Mouse (Mus musculus): ENCODE results near the gene Gna11. TPM values are rescaled to one million over a fixed set of nuclear protein-coding genes. Genes with fewer than 3 reads are reported as not detected.

Gna11 gene
- total and polyA plus RNA-seq, 3 experiments, result 46.6 to 68.0 (median 53.5) TPM

DNA sequence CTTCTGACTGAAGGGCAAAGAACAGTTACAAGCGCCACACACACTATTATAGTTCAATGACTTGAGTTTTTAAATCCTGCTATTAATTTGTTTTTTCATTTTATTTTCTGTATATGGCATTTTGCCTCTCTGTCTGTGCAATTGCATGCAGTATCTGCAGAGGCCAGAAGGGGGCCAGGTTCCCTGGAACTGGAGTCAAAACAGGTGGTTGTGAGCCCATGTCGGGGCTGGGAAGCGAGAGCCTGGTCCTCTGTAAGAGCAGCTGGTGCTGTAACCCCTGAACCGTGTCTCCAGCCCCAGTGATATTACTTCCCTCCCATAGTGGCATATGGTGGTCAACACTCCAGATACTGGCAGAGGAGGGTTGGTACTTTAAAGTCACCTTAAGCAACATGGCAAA, 26.4 kb downstream of the Gna11 start:
- H3K79me2 ChIP-seq (replicated peaks; ENCODE audit: control insufficient read depth, insufficient read depth, low read length), result no peaks in the 10 kb centered on the region
- no peak overlapping the region for H3K9ac ChIP-seq (ENCODE audit: low read depth, low read length)

DNA sequence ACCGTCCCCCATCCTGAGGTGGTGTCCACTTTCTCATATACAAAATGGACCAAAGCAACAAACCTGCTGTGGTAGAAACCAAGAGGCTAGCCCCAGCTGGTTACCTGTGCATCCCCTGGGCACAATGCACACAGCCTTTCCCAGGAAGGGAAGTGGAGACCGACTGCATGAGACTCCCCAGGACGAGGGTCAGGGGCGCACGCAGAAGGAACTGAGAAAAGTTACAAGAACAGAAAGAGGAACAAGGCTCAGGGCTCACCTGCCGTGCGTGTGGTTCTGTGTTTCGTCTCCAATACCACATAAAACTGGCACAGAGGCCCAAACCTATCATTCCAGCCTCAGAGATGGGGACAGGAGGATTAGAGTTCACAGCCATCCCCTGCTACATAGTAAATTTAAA, 27.8 kb downstream of the Gna11 start:
- no peak overlapping the region for H3K4me3 ChIP-seq
- no peak for DNase-seq
- no peaks in the 10 kb centered on the region for H3K27me3 ChIP-seq (ENCODE audit: control insufficient read depth, insufficient read depth, low read length)
- intact Hi-C loops (cut with DNase I), result loop anchor here (5.0 kb wide), 1 partner anchor 35 kb away; no protein-coding TSS in a partner anchor
- no peak for TF ChIP-seq POLR2A (IDR thresholded peaks at IDR 0.05; ENCODE audit: insufficient read depth, low read depth, low read length)
- TF ChIP-seq CTCF (IDR thresholded peaks at IDR 0.05), result no peak
- no peak for TF ChIP-seq EP300 (IDR thresholded peaks at IDR 0.05; ENCODE audit: insufficient read depth, low read depth, low read length)
- no peaks in the 10 kb centered on the region for H3K79me2 ChIP-seq (replicated peaks; ENCODE audit: control insufficient read depth, insufficient read depth, low read length)
- 75% methylated on average over 8 of the region's 8 CpGs for WGBS
- H3K4me1 ChIP-seq (ENCODE audit: control insufficient read depth, insufficient read depth, low read length), result peaks cover 6% of the 10 kb centered on the region
- no peak overlapping the region for H3K9ac ChIP-seq (ENCODE audit: low read depth, low read length)
- no peaks in the 10 kb centered on the region for H3K36me3 ChIP-seq (ENCODE audit: control insufficient read depth, insufficient read depth, low read length)
- no peak overlapping the region for H3K27ac ChIP-seq

More for the DNA sequence above, 26.4 kb downstream of the Gna11 start:
- no peak overlapping the region for H3K27ac ChIP-seq
- H3K36me3 ChIP-seq (ENCODE audit: control insufficient read depth, insufficient read depth, low read length), result no peaks in the 10 kb centered on the region
- intact Hi-C loops (cut with DNase I), result loop anchor here (5.0 kb wide), 1 partner anchor 34 kb away; no protein-coding TSS in a partner anchor
- peak; percentile 68 to 78 for DNase-seq
- TF ChIP-seq EP300 (IDR thresholded peaks at IDR 0.05; ENCODE audit: insufficient read depth, low read depth, low read length), result no peak
- peak; percentile 92 for TF ChIP-seq CTCF (IDR thresholded peaks at IDR 0.05)
- no peak for TF ChIP-seq POLR2A (IDR thresholded peaks at IDR 0.05; ENCODE audit: insufficient read depth, low read depth, low read length)
- WGBS, result 21% methylated on average over 4 of the region's 4 CpGs
- H3K4me3 ChIP-seq, result no peak overlapping the region
- peaks cover 6% of the 10 kb centered on the region for H3K4me1 ChIP-seq (ENCODE audit: control insufficient read depth, insufficient read depth, low read length)
- no peaks in the 10 kb centered on the region for H3K27me3 ChIP-seq (ENCODE audit: control insufficient read depth, insufficient read depth, low read length)

DNA sequence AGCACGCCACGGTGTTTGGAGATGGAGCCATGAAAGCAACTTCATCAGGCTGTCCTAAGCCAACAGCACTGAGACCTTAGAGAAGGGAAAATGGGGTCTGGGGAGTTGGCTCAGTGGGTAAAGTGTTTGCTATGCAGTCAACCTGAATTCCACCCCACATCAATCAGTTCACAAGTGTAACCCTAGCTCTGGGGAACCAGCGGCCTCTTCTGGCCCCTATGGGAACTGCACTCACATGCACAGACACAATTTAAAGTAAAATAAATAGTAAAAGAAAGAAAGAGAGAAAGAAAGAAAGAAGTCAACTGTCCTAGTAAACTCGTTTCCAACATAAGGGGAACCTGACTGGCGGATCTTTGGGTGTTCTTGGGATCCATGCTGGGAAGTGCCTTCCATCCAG, 31.2 kb downstream of the Gna11 start:
- 83% methylated on average over 5 of the region's 5 CpGs for WGBS
- intact Hi-C loops (cut with DNase I), result no loop called here
- Histone ChIP-seq H3K9ac (ENCODE audit: low read depth, low read length) (no peak overlapping the region), H3K4me1 (ENCODE audit: control insufficient read depth, insufficient read depth, low read length) (peaks cover 1% of the 10 kb centered on the region; the same call in 1 of the 2 replicates), H3K4me3 (no peak overlapping the region), H3K79me2 (replicated peaks; ENCODE audit: control insufficient read depth, insufficient read depth, low read length) (no peaks in the 10 kb centered on the region), H3K27me3 (ENCODE audit: control insufficient read depth, insufficient read depth, low read length) (no peaks in the 10 kb centered on the region), H3K27ac (no peak overlapping the region), H3K36me3 (ENCODE audit: control insufficient read depth, insufficient read depth, low read length) (no peaks in the 10 kb centered on the region)
- DNase-seq, result no peak
- peak; percentile 23; the same call in 1 of the 2 replicates for TF ChIP-seq CTCF (IDR thresholded peaks at IDR 0.05)
- TF ChIP-seq POLR2A (IDR thresholded peaks at IDR 0.05; ENCODE audit: insufficient read depth, low read depth, low read length), result no peak

DNA sequence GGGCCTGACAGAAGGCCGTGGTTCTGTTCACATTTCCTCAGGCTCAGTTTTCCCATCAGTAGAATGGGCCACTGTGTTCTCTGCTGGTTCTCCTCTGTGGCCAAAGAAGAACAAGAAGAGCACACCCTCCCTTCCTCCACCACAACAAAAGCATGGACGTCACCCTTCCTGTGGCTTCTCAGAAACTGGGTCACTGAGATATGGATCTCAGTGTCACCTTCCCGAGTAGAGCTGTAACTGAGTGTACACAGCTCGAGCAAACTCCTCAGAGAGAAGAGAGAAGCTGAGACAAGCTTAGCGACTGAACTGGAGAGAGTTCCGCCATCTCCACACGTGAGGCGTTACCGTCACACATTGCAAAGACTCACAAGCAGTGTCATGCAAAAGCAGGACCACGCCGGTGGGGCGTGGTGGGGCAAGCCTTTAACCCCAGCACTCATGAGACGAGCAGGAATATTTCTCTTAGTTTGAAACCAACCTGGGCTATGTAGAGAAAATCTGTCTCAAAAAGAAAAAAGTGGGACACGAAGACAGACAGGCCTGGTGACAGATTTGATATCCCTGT, 34.7 kb downstream of the Gna11 start:
- TF ChIP-seq EP300 (IDR thresholded peaks at IDR 0.05; ENCODE audit: insufficient read depth, low read depth, low read length) (peak; percentile 51; the same call in 1 of the 2 replicates), POLR2A (IDR thresholded peaks at IDR 0.05; ENCODE audit: insufficient read depth, low read depth, low read length) (no peak)
- DNase-seq, result no peak
- no peaks in the 10 kb centered on the region for H3K27me3 ChIP-seq (ENCODE audit: control insufficient read depth, insufficient read depth, low read length)
- WGBS, result 55% methylated on average over 14 of the region's 14 CpGs
- H3K27ac ChIP-seq, result peak overlapping the region; percentile 41; the same call in 1 of the 2 replicates
- H3K4me1 ChIP-seq (ENCODE audit: control insufficient read depth, insufficient read depth, low read length), result peaks cover 1% of the 10 kb centered on the region; the same call in 1 of the 2 replicates
- no peak overlapping the region for H3K4me3 ChIP-seq
- intact Hi-C loops (cut with DNase I), result no loop called here
- no peaks in the 10 kb centered on the region for H3K79me2 ChIP-seq (replicated peaks; ENCODE audit: control insufficient read depth, insufficient read depth, low read length)
- H3K9ac ChIP-seq (ENCODE audit: low read depth, low read length), result no peak overlapping the region
- no peaks in the 10 kb centered on the region for H3K36me3 ChIP-seq (ENCODE audit: control insufficient read depth, insufficient read depth, low read length)

DNA sequence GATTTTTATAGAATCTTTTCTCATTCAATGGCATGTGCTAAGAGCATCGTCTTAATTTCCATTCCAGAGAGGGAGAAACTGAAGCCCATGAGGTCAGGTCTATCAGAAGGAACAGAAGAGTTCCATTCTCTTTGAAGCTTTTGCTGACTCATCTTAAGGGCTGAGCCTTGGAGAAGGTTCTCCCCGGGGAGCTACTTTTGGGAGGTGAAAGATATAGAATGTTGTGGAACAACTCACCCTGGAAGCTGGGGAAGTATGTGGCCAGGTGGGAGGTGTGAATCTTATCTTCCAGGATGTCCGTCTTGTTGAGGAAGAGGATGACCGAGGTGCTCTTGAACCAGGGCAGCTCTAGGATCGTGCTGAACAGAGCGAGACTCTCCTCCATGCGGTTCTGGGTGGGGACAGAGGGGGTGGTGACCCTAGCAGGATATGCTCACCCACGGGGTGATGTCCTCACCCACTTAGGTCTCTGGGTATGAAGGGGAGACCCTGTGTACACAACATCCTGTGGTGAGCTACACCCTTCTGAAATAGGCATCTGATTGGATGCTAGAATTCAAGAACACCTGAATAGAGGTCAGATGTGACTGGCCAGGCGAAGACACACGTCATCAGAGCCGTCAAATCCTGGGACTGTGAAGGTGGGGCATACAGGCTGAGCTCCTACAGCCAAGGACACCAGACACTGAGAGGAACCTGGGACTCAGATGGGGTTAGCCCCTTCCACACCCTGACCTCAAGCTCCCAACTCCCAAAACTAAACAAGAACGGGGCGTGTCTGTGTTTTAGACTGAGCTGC, 37.1 kb downstream of the Gna11 start:
- WGBS, result 57% methylated on average over 13 of the region's 13 CpGs
- intact Hi-C loops (cut with DNase I), result no loop called here

DNA sequence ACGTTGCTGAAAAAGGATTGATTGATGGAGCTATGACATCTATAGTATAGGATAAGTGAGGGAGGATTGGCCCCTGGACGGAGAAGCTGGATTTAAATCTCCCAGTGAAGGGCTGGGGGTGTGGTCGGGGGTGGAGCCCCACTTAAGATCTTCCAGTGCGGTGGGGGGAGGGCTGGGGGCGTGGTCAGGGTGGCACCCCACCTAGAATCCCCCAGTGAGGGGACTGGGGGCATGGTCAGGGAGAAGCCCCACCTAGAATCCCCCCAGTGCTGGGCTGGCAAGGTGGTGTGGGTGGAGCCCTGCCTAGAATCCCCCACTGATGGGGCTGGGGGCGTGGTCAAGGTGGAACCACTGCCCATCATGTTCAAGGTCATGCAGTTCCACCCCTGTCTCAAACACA, 37.9 kb downstream of the Gna11 start:
- H3K9ac ChIP-seq (ENCODE audit: low read depth, low read length), result no peak overlapping the region
- 41% methylated on average over 6 of the region's 6 CpGs for WGBS
- DNase-seq, result no peak
- peaks cover 3% of the 10 kb centered on the region; the same call in 1 of the 2 replicates for H3K4me1 ChIP-seq (ENCODE audit: control insufficient read depth, insufficient read depth, low read length)
- no peak for TF ChIP-seq POLR2A (IDR thresholded peaks at IDR 0.05; ENCODE audit: insufficient read depth, low read depth, low read length)
- no peak for TF ChIP-seq CTCF (IDR thresholded peaks at IDR 0.05)
- no peak for TF ChIP-seq EP300 (IDR thresholded peaks at IDR 0.05; ENCODE audit: insufficient read depth, low read depth, low read length)
- H3K27ac ChIP-seq, result no peak overlapping the region
- no peaks in the 10 kb centered on the region for H3K27me3 ChIP-seq (ENCODE audit: control insufficient read depth, insufficient read depth, low read length)
- H3K36me3 ChIP-seq (ENCODE audit: control insufficient read depth, insufficient read depth, low read length), result no peaks in the 10 kb centered on the region
- H3K79me2 ChIP-seq (replicated peaks; ENCODE audit: control insufficient read depth, insufficient read depth, low read length), result no peaks in the 10 kb centered on the region
- H3K4me3 ChIP-seq, result no peak overlapping the region
- intact Hi-C loops (cut with DNase I), result no loop called here

More for the DNA sequence above, 37.1 kb downstream of the Gna11 start:
- Histone ChIP-seq H3K27ac (no peak overlapping the region), H3K4me1 (ENCODE audit: control insufficient read depth, insufficient read depth, low read length) (peaks cover 1% of the 10 kb centered on the region; the same call in 1 of the 2 replicates), H3K9ac (ENCODE audit: low read depth, low read length) (no peak overlapping the region), H3K79me2 (replicated peaks; ENCODE audit: control insufficient read depth, insufficient read depth, low read length) (no peaks in the 10 kb centered on the region), H3K36me3 (ENCODE audit: control insufficient read depth, insufficient read depth, low read length) (no peaks in the 10 kb centered on the region), H3K4me3 (no peak overlapping the region), H3K27me3 (ENCODE audit: control insufficient read depth, insufficient read depth, low read length) (no peaks in the 10 kb centered on the region)
- DNase-seq, result no peak
- no peak for TF ChIP-seq EP300 (IDR thresholded peaks at IDR 0.05; ENCODE audit: insufficient read depth, low read depth, low read length)
- no peak for TF ChIP-seq CTCF (IDR thresholded peaks at IDR 0.05)
- no peak for TF ChIP-seq POLR2A (IDR thresholded peaks at IDR 0.05; ENCODE audit: insufficient read depth, low read depth, low read length)

Data from heart, adult 2 months (tissue).